Comparison of ENCODE assay signal across 8 mouse cellular contexts in the genomic region with DNA sequence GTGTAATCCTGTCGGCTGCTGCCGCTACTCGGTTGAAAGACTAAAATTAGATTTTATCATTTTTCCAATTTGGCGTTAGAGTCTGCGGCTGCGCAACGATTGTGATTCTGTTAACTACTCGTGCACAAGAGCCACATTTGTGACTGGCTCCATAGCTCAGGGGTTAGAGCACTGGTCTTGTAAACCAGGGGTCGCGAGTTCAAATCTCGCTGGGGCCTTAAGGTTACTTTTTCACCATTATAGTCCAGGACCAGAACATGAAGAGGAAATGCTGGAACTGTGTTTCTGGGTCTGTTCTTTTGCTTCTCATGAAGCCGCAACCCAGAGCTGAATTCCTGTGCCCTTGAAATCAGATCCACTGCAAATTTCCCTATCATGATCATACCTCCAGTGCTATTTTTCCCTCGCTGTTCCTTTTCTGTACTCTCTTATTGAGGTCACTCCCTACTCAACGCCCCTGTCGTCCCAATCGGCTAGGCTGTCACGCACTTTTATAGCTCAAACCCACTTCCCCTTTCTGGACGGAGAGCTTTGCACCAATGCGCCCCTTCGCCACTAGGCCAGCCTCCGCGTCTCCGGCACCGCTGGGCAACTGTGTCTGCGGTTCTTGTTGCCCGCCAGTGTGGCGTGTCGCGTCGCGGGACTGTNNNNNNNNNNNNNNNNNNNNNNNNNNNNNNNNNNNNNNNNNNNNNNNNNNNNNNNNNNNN. TPM values are rescaled to one million over a fixed set of nuclear protein-coding genes. Genes with fewer than 3 reads are reported as not detected.
DNase-seq lines count a peak whose midpoint lies in the region; ATAC-seq and TF ChIP-seq lines count a peak whose summit lies in the region.

No protein-coding gene starts in this region.

- peak; percentile 68 for ATAC-seq in forebrain, embryonic 12.5 days (ENCODE audit: low FRiP score)
- peak; percentile 53 for ATAC-seq in heart, postnatal 0 days (ENCODE audit: insufficient read depth, low read depth)
- peak; percentile 63 for ATAC-seq in liver, embryonic 16.5 days (ENCODE audit: low read depth)
- ATAC-seq in neural tube, embryonic 12.5 days (ENCODE audit: low FRiP score, low read depth): peak; percentile 64

- H3K36me3 ChIP-seq in E14TG2a.4 (ENCODE audit: insufficient read depth, low read length): no peaks in the 10 kb centered on the region
- H3K36me3 ChIP-seq in forebrain, embryonic 12.5 days (replicated peaks): no peaks in the 10 kb centered on the region
- H3K36me3 ChIP-seq in heart, postnatal 0 days (replicated peaks; ENCODE audit: control insufficient read depth, insufficient read depth, low read length): no peaks in the 10 kb centered on the region
- H3K36me3 ChIP-seq in liver, embryonic 16.5 days (ENCODE audit: control insufficient read depth, insufficient read depth): no peaks in the 10 kb centered on the region
- no peaks in the 10 kb centered on the region for H3K36me3 ChIP-seq in neural tube, embryonic 12.5 days

- peak overlapping the region; percentile 90 for H3K4me3 ChIP-seq in E14TG2a.4 (replicated peaks; ENCODE audit: low read length)
- peak overlapping the region; percentile 58 for H3K4me3 ChIP-seq in forebrain, embryonic 12.5 days (replicated peaks)
- H3K4me3 ChIP-seq in heart, postnatal 0 days (ENCODE audit: low read depth, low read length): peak overlapping the region; percentile 67
- peak overlapping the region; percentile 66 for H3K4me3 ChIP-seq in liver, embryonic 16.5 days (ENCODE audit: low read depth, low read length)
- peak overlapping the region; percentile 50 for H3K4me3 ChIP-seq in neural tube, embryonic 12.5 days

- no peak overlapping the region for H3K27ac ChIP-seq in forebrain, embryonic 12.5 days
- H3K27ac ChIP-seq in heart, postnatal 0 days (ENCODE audit: low read depth): peak overlapping the region; percentile 21; the same call in 1 of the 2 replicates
- peak overlapping the region; percentile 29; the same call in 1 of the 2 replicates for H3K27ac ChIP-seq in liver, embryonic 16.5 days (ENCODE audit: low read length)
- H3K27ac ChIP-seq in neural tube, embryonic 12.5 days: no peak overlapping the region

- peaks cover 51% of the 10 kb centered on the region for H3K27me3 ChIP-seq in E14TG2a.4 (ENCODE audit: insufficient read depth, low read length)
- H3K27me3 ChIP-seq in forebrain, embryonic 12.5 days: peaks cover 27% of the 10 kb centered on the region
- H3K27me3 ChIP-seq in heart, postnatal 0 days (ENCODE audit: control insufficient read depth, insufficient read depth, low read length): no peaks in the 10 kb centered on the region
- H3K27me3 ChIP-seq in liver, embryonic 16.5 days (ENCODE audit: control insufficient read depth, insufficient read depth, low read depth, low read length): peaks cover 4% of the 10 kb centered on the region
- peaks cover 8% of the 10 kb centered on the region; the same call in 1 of the 2 replicates for H3K27me3 ChIP-seq in neural tube, embryonic 12.5 days (replicated peaks)

- peak overlapping the region; percentile 85 for H3K4me2 ChIP-seq in forebrain, embryonic 12.5 days
- H3K4me2 ChIP-seq in heart, postnatal 0 days (ENCODE audit: low read depth, low read length): peak overlapping the region; percentile 86
- peak overlapping the region; percentile 85 for H3K4me2 ChIP-seq in liver, embryonic 16.5 days (ENCODE audit: low read depth, low read length)
- peak overlapping the region; percentile 89 for H3K4me2 ChIP-seq in neural tube, embryonic 12.5 days (replicated peaks)

- under 1% methylated on average over 31 of the region's 31 CpGs for WGBS in forebrain, embryonic 12.5 days
- under 1% methylated on average over 31 of the region's 31 CpGs for whole genome bisulfite sequencing in heart, postnatal 0 days
- under 1% methylated on average over 31 of the region's 31 CpGs for WGBS in liver, embryonic 16.5 days (ENCODE audit: insufficient replicate concordance)
- WGBS in neural tube, embryonic 12.5 days: under 1% methylated on average over 31 of the region's 31 CpGs

- TF ChIP-seq EP300 in heart, postnatal 0 days (IDR thresholded peaks at IDR 0.05; ENCODE audit: low read depth): no peak

- H3K9me3 ChIP-seq in E14TG2a.4 (ENCODE audit: low read length): no peaks in the 10 kb centered on the region
- no peaks in the 10 kb centered on the region for H3K9me3 ChIP-seq in forebrain, embryonic 12.5 days
- H3K9me3 ChIP-seq in heart, postnatal 0 days (replicated peaks; ENCODE audit: control insufficient read depth, low read length): no peaks in the 10 kb centered on the region
- H3K9me3 ChIP-seq in liver, embryonic 16.5 days (replicated peaks; ENCODE audit: control insufficient read depth, low read length): 0 out of 2 replicates have a peak, but pooled peaks cover 3% of the 10 kb centered on the region
- H3K9me3 ChIP-seq in neural tube, embryonic 12.5 days: no peaks in the 10 kb centered on the region

- peak overlapping the region; percentile 58 for H3K9ac ChIP-seq in forebrain, embryonic 12.5 days
- peak overlapping the region; percentile 27; the same call in 1 of the 2 replicates for H3K9ac ChIP-seq in heart, postnatal 0 days (replicated peaks; ENCODE audit: low read depth, low read length)
- peak overlapping the region; percentile 62 for H3K9ac ChIP-seq in liver, embryonic 16.5 days (ENCODE audit: low read depth, low read length)
- H3K9ac ChIP-seq in neural tube, embryonic 12.5 days: peak overlapping the region; percentile 42

- peak; percentile 79 for DNase-seq in c-Kit-positive CD71-positive TER-119-negative erythroid progenitor cells, embryonic 14.5 days (ENCODE audit: low read depth)
- DNase-seq in heart, postnatal 0 days (ENCODE audit: low spot score): peak; percentile 53
- DNase-seq in kidney, postnatal 4 days: peak; percentile 84 to 89
- DNase-seq in telencephalon, adult 2 months (ENCODE audit: low read depth, low spot score): peak; percentile 83

- peaks cover 65% of the 10 kb centered on the region for H3K4me1 ChIP-seq in E14TG2a.4 (replicated peaks; ENCODE audit: low read depth, low read length)
- peaks cover 34% of the 10 kb centered on the region for H3K4me1 ChIP-seq in forebrain, embryonic 12.5 days
- H3K4me1 ChIP-seq in heart, postnatal 0 days (ENCODE audit: control insufficient read depth, insufficient read depth): 0 out of 2 replicates have a peak, but pooled peaks cover 4% of the 10 kb centered on the region
- H3K4me1 ChIP-seq in liver, embryonic 16.5 days (ENCODE audit: control insufficient read depth, low read depth, low read length): peaks cover 38% of the 10 kb centered on the region
- H3K4me1 ChIP-seq in neural tube, embryonic 12.5 days: peaks cover 20% of the 10 kb centered on the region

- TF ChIP-seq CTCF in E14TG2a.4 (conservative IDR thresholded peaks at IDR 0.05; ENCODE audit: low read length): no peak
- TF ChIP-seq CTCF in heart, postnatal 0 days (IDR thresholded peaks at IDR 0.05; ENCODE audit: low read depth): no peak

RNA-seq across cellular contexts. Expression of a gene that starts 17.9 kb away (rescaled TPM):
- polyA plus RNA-seq in forebrain, embryonic 12.5 days (2016; fragmentation: Nextera tagmentation; extraction: Ambion mirVana): 1.2 and 1.8 TPM in 2 replicates
- 23.0 and 34.7 TPM in 2 replicates for total RNA-seq in heart, postnatal 0 days (2014; rRNA removed; ENCODE audit: low replicate concordance)
- 13.8 and 15.0 TPM in 2 replicates for polyA plus RNA-seq in heart, postnatal 0 days (2015; fragmentation: Nextera tagmentation; extraction: Ambion mirVana)
- 18.9 and 20.6 TPM in 2 replicates for polyA plus RNA-seq in liver, embryonic 16.5 days (2015; fragmentation: Nextera tagmentation; extraction: Ambion mirVana)
- polyA plus RNA-seq in neural tube, embryonic 12.5 days (2016; fragmentation: Nextera tagmentation; extraction: Ambion mirVana): 2.9 and 3.1 TPM in 2 replicates

RNA-seq across cellular contexts. Expression of a gene that starts 27.2 kb away (rescaled TPM):
- polyA plus RNA-seq in forebrain, embryonic 12.5 days (2016; fragmentation: Nextera tagmentation; extraction: Ambion mirVana): 6.8 and 9.4 TPM in 2 replicates
- total RNA-seq in heart, postnatal 0 days (2014; rRNA removed; ENCODE audit: low replicate concordance): 1.8 and 27.8 TPM in 2 replicates
- polyA plus RNA-seq in heart, postnatal 0 days (2015; fragmentation: Nextera tagmentation; extraction: Ambion mirVana): 1.8 and 2.7 TPM in 2 replicates
- polyA plus RNA-seq in liver, embryonic 16.5 days (2015; fragmentation: Nextera tagmentation; extraction: Ambion mirVana): 0.22 and 0.40 TPM in 2 replicates
- polyA plus RNA-seq in neural tube, embryonic 12.5 days (2016; fragmentation: Nextera tagmentation; extraction: Ambion mirVana): 13.8 and 14.9 TPM in 2 replicates

RNA-seq across cellular contexts. Expression of a gene that starts 27.7 kb away (rescaled TPM):
- 0.76 and 1.00 TPM in 2 replicates for polyA plus RNA-seq in forebrain, embryonic 12.5 days (2016; fragmentation: Nextera tagmentation; extraction: Ambion mirVana)
- 1.1 and 5.3 TPM in 2 replicates for total RNA-seq in heart, postnatal 0 days (2014; rRNA removed; ENCODE audit: low replicate concordance)
- 1.3 and 1.9 TPM in 2 replicates for polyA plus RNA-seq in heart, postnatal 0 days (2015; fragmentation: Nextera tagmentation; extraction: Ambion mirVana)
- polyA plus RNA-seq in liver, embryonic 16.5 days (2015; fragmentation: Nextera tagmentation; extraction: Ambion mirVana): 0.11 and 0.14 TPM in 2 replicates
- polyA plus RNA-seq in neural tube, embryonic 12.5 days (2016; fragmentation: Nextera tagmentation; extraction: Ambion mirVana): 0.68 and 1.8 TPM in 2 replicates

RNA-seq across cellular contexts. Expression of a gene that starts 36.5 kb away (rescaled TPM):
- polyA plus RNA-seq in forebrain, embryonic 12.5 days (2016; fragmentation: Nextera tagmentation; extraction: Ambion mirVana): 6.2 and 6.8 TPM in 2 replicates
- 22.7 and 39.6 TPM in 2 replicates for total RNA-seq in heart, postnatal 0 days (2014; rRNA removed; ENCODE audit: low replicate concordance)
- polyA plus RNA-seq in heart, postnatal 0 days (2015; fragmentation: Nextera tagmentation; extraction: Ambion mirVana): 2.7 and 2.9 TPM in 2 replicates
- polyA plus RNA-seq in liver, embryonic 16.5 days (2015; fragmentation: Nextera tagmentation; extraction: Ambion mirVana): 1.6 and 1.8 TPM in 2 replicates
- polyA plus RNA-seq in neural tube, embryonic 12.5 days (2016; fragmentation: Nextera tagmentation; extraction: Ambion mirVana): 6.4 and 7.6 TPM in 2 replicates

RNA-seq across cellular contexts. Expression of a gene that starts 48.4 kb away (rescaled TPM):
- polyA plus RNA-seq in forebrain, embryonic 12.5 days (2016; fragmentation: Nextera tagmentation; extraction: Ambion mirVana): 0.09 TPM in 1 of 2 replicates, not detected in the other
- 0.08 and 0.92 TPM in 2 replicates for total RNA-seq in heart, postnatal 0 days (2014; rRNA removed; ENCODE audit: low replicate concordance)
- polyA plus RNA-seq in heart, postnatal 0 days (2015; fragmentation: Nextera tagmentation; extraction: Ambion mirVana): 0.11 and 0.12 TPM in 2 replicates
- polyA plus RNA-seq in liver, embryonic 16.5 days (2015; fragmentation: Nextera tagmentation; extraction: Ambion mirVana): 0.37 and 0.45 TPM in 2 replicates
- polyA plus RNA-seq in neural tube, embryonic 12.5 days (2016; fragmentation: Nextera tagmentation; extraction: Ambion mirVana): 0.13 and 0.16 TPM in 2 replicates

Comparison
In these comparisons a context has a peak if more than half of its experiments do, and no peak if none do; other contexts are left out.
1. H3K27ac ChIP-seq: peak in heart, postnatal 0 days (single experiment) and liver, embryonic 16.5 days (single experiment); none in forebrain, embryonic 12.5 days (single experiment) and neural tube, embryonic 12.5 days (single experiment).
2. Peak in every context shown above with its lines, with median percentiles within 50 percentile points of each other: H3K4me3 ChIP-seq, DNase-seq, ATAC-seq, H3K4me2 ChIP-seq and H3K9ac ChIP-seq.